Mouse (Mus musculus): Measurements from ENCODE around the gene Lrcol1.
A peak's percentile ranks its signal among the peaks of the same experiment; 100 is the strongest.

DNA sequence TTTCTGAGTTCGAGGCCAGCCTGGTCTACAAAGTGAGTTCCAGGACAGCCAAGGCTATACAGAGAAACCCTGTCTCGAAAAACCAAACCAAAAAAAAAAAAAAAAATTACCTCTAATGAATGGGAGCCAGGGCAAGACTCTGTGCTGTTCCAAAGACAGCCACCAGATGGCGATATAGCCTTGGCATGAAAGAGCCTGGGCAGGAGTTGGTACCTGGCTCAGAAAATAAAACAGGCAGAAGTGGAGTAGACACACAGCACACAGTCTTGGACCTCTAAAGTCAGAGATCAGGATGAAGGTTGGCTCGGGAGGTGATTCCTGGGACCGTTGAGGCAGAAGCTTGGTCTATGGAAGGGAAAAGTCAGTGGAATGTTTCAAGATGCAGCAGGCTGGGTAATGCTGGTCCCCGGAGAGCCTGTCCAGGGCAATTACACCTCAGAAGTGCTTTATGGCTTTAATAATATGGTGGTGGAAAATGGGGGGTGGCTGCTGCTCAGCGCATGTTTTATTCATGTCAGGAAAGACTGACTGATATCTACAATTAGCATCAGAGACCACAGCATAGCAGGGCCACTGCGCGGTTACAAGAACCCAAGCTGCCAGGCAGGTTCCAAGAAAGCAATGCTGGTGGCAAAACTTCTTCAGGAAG, 13.1 kb downstream of the Lrcol1 start:
- TF ChIP-seq POLR2A (IDR thresholded peaks at IDR 0.05; ENCODE audit: control insufficient read depth, extremely low read depth, insufficient read depth, low read length, poor library complexity) = no peak
- TF ChIP-seq CTCF (IDR thresholded peaks at IDR 0.05; ENCODE audit: borderline replicate concordance, control insufficient read depth, extremely low read depth, insufficient read depth, low read length, poor library complexity) = 0 out of 2 replicates have a peak, but pooled peaks have one; percentile 21
